Mouse (Mus musculus): ENCODE results near the gene Twf2.

Twf2 gene

GRCm38 (mm10) chr9:106179454-106179853, 23.5 kb upstream of the Twf2 start:
- DNase-seq = no peak

GRCm38 (mm10) chr9:106179964-106180363, 22.9 kb upstream of the Twf2 start:
- no peak for DNase-seq

GRCm38 (mm10) chr9:106182146-106182545, 20.8 kb upstream of the Twf2 start:
- DNase-seq = no peak

GRCm38 (mm10) chr9:106183996-106184395, 18.9 kb upstream of the Twf2 start:
- no peak for DNase-seq

GRCm38 (mm10) chr9:106191355-106191754, 11.6 kb upstream of the Twf2 start:
- no peak for DNase-seq

- no peak for DNase-seq
Measured at GRCm38 (mm10) chr9:106192024-106192423, 10.9 kb upstream of the Twf2 start.

GRCm38 (mm10) chr9:106192998-106193397, 9.9 kb upstream of the Twf2 start:
- no peak for DNase-seq

- DNase-seq = no peak
Measured at GRCm38 (mm10) chr9:106193930-106194807, 8.7 kb upstream of the Twf2 start.

GRCm38 (mm10) chr9:106195693-106196092, 7.2 kb upstream of the Twf2 start:
- DNase-seq = no peak

GRCm38 (mm10) chr9:106197081-106197713, 5.7 kb upstream of the Twf2 start:
- DNase-seq = no peak

GRCm38 (mm10) chr9:106197732-106198131, 5.2 kb upstream of the Twf2 start:
- DNase-seq = no peak

GRCm38 (mm10) chr9:106198962-106199458, 3.9 kb upstream of the Twf2 start:
- DNase-seq = peak; percentile 86

- no peak for DNase-seq
Measured at GRCm38 (mm10) chr9:106199535-106200272, 3.2 kb upstream of the Twf2 start, which contains the start of gene Ppm1m. Ppm1m (minus strand) TSS chr9:106199746.

GRCm38 (mm10) chr9:106201895-106202294, 1.0 kb upstream of the Twf2 start:
- no peak for DNase-seq

GRCm38 (mm10) chr9:106203990-106204851, 1.3 kb downstream of the Twf2 start:
- DNase-seq = no peak

GRCm38 (mm10) chr9:106205713-106206290, 2.9 kb downstream of the Twf2 start:
- no peak for DNase-seq

GRCm38 (mm10) chr9:106206515-106206914, 3.6 kb downstream of the Twf2 start:
- DNase-seq = no peak

GRCm38 (mm10) chr9:106208181-106208580, 5.3 kb downstream of the Twf2 start:
- no peak for DNase-seq

- no peak for DNase-seq
Measured at GRCm38 (mm10) chr9:106209954-106210353, 7.0 kb downstream of the Twf2 start.

GRCm38 (mm10) chr9:106210853-106211609, 8.1 kb downstream of the Twf2 start:
- no peak for DNase-seq

Data from kidney, adult 18-20 months (tissue).